Comparison of ENCODE assay signal across 23 mouse cellular contexts in genomic region chr8:78847240-78847639, GRCm38 (mm10). TPM values are rescaled to one million over a fixed set of nuclear protein-coding genes. Genes with fewer than 3 reads are reported as not detected.
DNase-seq lines count a peak whose midpoint lies in the region; ATAC-seq lines count a peak whose summit lies in the region.
"Had no signal": no experiment of that assay in that cellular context is flagged by ENCODE, and none has a peak within 500 bp of the region (broad histone marks: within the 10 kb centered on the region; RNA-seq: fewer than 3 reads in every experiment).

No protein-coding gene starts in this region.

- H3K4me2 ChIP-seq in embryonic facial prominence, embryonic 14.5 days (ENCODE audit: low read depth, low read length) = no peak overlapping the region
- H3K4me2 ChIP-seq in lung, embryonic 15.5 days = no peak overlapping the region
- no peak overlapping the region for H3K4me2 ChIP-seq in forebrain, embryonic 16.5 days (ENCODE audit: low read length)
- H3K4me2 ChIP-seq: embryonic facial prominence, embryonic 15.5 days; hindbrain, embryonic 13.5 days had no signal

- peak; percentile 67 for DNase-seq in embryonic facial prominence, embryonic 14.5 days (ENCODE audit: low spot score)
- no peak for DNase-seq in embryonic facial prominence, embryonic 10.5 days (ENCODE audit: low spot score)
- DNase-seq in heart, embryonic 10.5 days (ENCODE audit: low spot score) = peak; percentile 30
- DNase-seq in heart, postnatal 14 days = no peak
- no peak for DNase-seq in lung, postnatal 14 days
- DNase-seq in adrenal gland, postnatal 25 days = no peak
- DNase-seq: adrenal gland, adult 8-10 months; B cell, adult 2 months; cerebellum, adult 18-20 months; cerebellum, adult 9-11 months; cerebellum, postnatal 36 days; gastrocnemius, adult 2 months; gastrocnemius, postnatal 36 days; heart, adult 11 months; heart, postnatal 10 days had no signal

- no peaks in the 10 kb centered on the region for H3K4me1 ChIP-seq in embryonic facial prominence, embryonic 14.5 days (ENCODE audit: control insufficient read depth, insufficient read depth, low read length)
- no peaks in the 10 kb centered on the region for H3K4me1 ChIP-seq in embryonic facial prominence, embryonic 10.5 days
- H3K4me1 ChIP-seq in heart, embryonic 10.5 days = peaks cover 7% of the 10 kb centered on the region; the same call in 1 of the 2 replicates
- H3K4me1 ChIP-seq in lung, embryonic 15.5 days = no peaks in the 10 kb centered on the region
- H3K4me1 ChIP-seq in forebrain, embryonic 16.5 days (replicated peaks; ENCODE audit: control insufficient read depth, insufficient read depth, low read length) = no peaks in the 10 kb centered on the region
- H3K4me1 ChIP-seq: hindbrain, embryonic 13.5 days had no signal

- intact Hi-C loops in heart, postnatal 14 days (cut with DNase I) = no loop called here

- no peak overlapping the region for H3K4me3 ChIP-seq in embryonic facial prominence, embryonic 14.5 days (ENCODE audit: low read depth, low read length)
- no peak overlapping the region for H3K4me3 ChIP-seq in embryonic facial prominence, embryonic 10.5 days
- no peak overlapping the region for H3K4me3 ChIP-seq in heart, embryonic 10.5 days
- H3K4me3 ChIP-seq in lung, embryonic 15.5 days = no peak overlapping the region
- no peak overlapping the region for H3K4me3 ChIP-seq in forebrain, embryonic 16.5 days (replicated peaks; ENCODE audit: low read length)
- H3K4me3 ChIP-seq: embryonic facial prominence, embryonic 15.5 days; erythroblast, embryonic 14.5 days; gastrocnemius, adult 2 months; hindbrain, embryonic 13.5 days had no signal

- H3K27ac ChIP-seq in embryonic facial prominence, embryonic 14.5 days (replicated peaks; ENCODE audit: low read depth, low read length) = no peak overlapping the region
- H3K27ac ChIP-seq in embryonic facial prominence, embryonic 10.5 days (replicated peaks) = no peak overlapping the region
- no peak overlapping the region for H3K27ac ChIP-seq in heart, embryonic 10.5 days
- peak overlapping the region; percentile 33; the same call in 1 of the 2 replicates for H3K27ac ChIP-seq in lung, embryonic 15.5 days
- H3K27ac ChIP-seq in forebrain, embryonic 16.5 days (ENCODE audit: low read length) = peak overlapping the region; percentile 72
- H3K27ac ChIP-seq: embryonic facial prominence, embryonic 15.5 days; gastrocnemius, adult 2 months; hindbrain, embryonic 13.5 days; hindbrain, postnatal 0 days had no signal

- H3K9ac ChIP-seq in embryonic facial prominence, embryonic 14.5 days (ENCODE audit: low read depth, low read length) = no peak overlapping the region; the same call in 1 of the 2 replicates
- no peak overlapping the region for H3K9ac ChIP-seq in lung, embryonic 15.5 days
- H3K9ac ChIP-seq in forebrain, embryonic 16.5 days (replicated peaks; ENCODE audit: low read depth, low read length) = no peak overlapping the region
- H3K9ac ChIP-seq: embryonic facial prominence, embryonic 15.5 days; hindbrain, embryonic 13.5 days had no signal

- no peak for ATAC-seq in embryonic facial prominence, embryonic 14.5 days (ENCODE audit: low read depth)
- peak; percentile 59; the same call in 1 of the 2 replicates for ATAC-seq in lung, embryonic 15.5 days (ENCODE audit: borderline replicate concordance, extremely low read depth, low FRiP score, low TSS enrichment)
- peak; percentile 71 for ATAC-seq in forebrain, embryonic 16.5 days
- ATAC-seq: CD4-positive, CD25-positive, alpha-beta regulatory T cell, adult 4 months; hindbrain, postnatal 0 days had no signal

- H3K27me3 ChIP-seq in embryonic facial prominence, embryonic 14.5 days (replicated peaks; ENCODE audit: control insufficient read depth, insufficient read depth, low read length) = no peaks in the 10 kb centered on the region
- no peaks in the 10 kb centered on the region for H3K27me3 ChIP-seq in embryonic facial prominence, embryonic 10.5 days (replicated peaks; ENCODE audit: low read depth, poor library complexity, severe bottlenecking)
- no peaks in the 10 kb centered on the region for H3K27me3 ChIP-seq in heart, embryonic 10.5 days (ENCODE audit: insufficient read depth, poor library complexity, severe bottlenecking)
- no peaks in the 10 kb centered on the region for H3K27me3 ChIP-seq in lung, embryonic 15.5 days
- H3K27me3 ChIP-seq in forebrain, embryonic 16.5 days (replicated peaks; ENCODE audit: control insufficient read depth, insufficient read depth, low read length) = no peaks in the 10 kb centered on the region
- H3K27me3 ChIP-seq: embryonic facial prominence, embryonic 15.5 days; hindbrain, embryonic 13.5 days had no signal

- no peaks in the 10 kb centered on the region for H3K9me3 ChIP-seq in embryonic facial prominence, embryonic 14.5 days (ENCODE audit: control insufficient read depth, low read length)
- no peaks in the 10 kb centered on the region for H3K9me3 ChIP-seq in embryonic facial prominence, embryonic 10.5 days
- no peaks in the 10 kb centered on the region for H3K9me3 ChIP-seq in heart, embryonic 10.5 days
- no peaks in the 10 kb centered on the region for H3K9me3 ChIP-seq in lung, embryonic 15.5 days
- H3K9me3 ChIP-seq in forebrain, embryonic 16.5 days (ENCODE audit: control insufficient read depth, low read length) = no peaks in the 10 kb centered on the region
- H3K9me3 ChIP-seq: embryonic facial prominence, embryonic 15.5 days; G1E; hindbrain, embryonic 13.5 days had no signal

- WGBS in embryonic facial prominence, embryonic 14.5 days = 50% methylated on average over 3 of the region's 3 CpGs
- 93% methylated on average over 3 of the region's 3 CpGs for WGBS in embryonic facial prominence, embryonic 10.5 days
- WGBS in heart, embryonic 10.5 days = 73% methylated on average over 3 of the region's 3 CpGs
- WGBS in lung, embryonic 15.5 days = 40% methylated on average over 3 of the region's 3 CpGs
- 68% methylated on average over 3 of the region's 3 CpGs for WGBS in forebrain, embryonic 16.5 days

- no peaks in the 10 kb centered on the region for H3K36me3 ChIP-seq in embryonic facial prominence, embryonic 14.5 days (ENCODE audit: control insufficient read depth, insufficient read depth, low read length)
- no peaks in the 10 kb centered on the region for H3K36me3 ChIP-seq in embryonic facial prominence, embryonic 10.5 days (replicated peaks)
- H3K36me3 ChIP-seq in heart, embryonic 10.5 days = no peaks in the 10 kb centered on the region
- no peaks in the 10 kb centered on the region for H3K36me3 ChIP-seq in lung, embryonic 15.5 days
- H3K36me3 ChIP-seq in forebrain, embryonic 16.5 days (ENCODE audit: control insufficient read depth, insufficient read depth) = no peaks in the 10 kb centered on the region
- H3K36me3 ChIP-seq: embryonic facial prominence, embryonic 15.5 days; G1E; hindbrain, embryonic 13.5 days had no signal

RNA-seq across cellular contexts. Expression of gene Lsm6, which starts 26.3 kb away (rescaled TPM):
- polyA plus RNA-seq in embryonic facial prominence, embryonic 14.5 days (2014; fragmentation: Nextera tagmentation; extraction: Ambion mirVana) = 284 and 311 TPM in 2 replicates
- polyA plus RNA-seq in embryonic facial prominence, embryonic 10.5 days (2016; fragmentation: Nextera tagmentation; extraction: Ambion mirVana) = 291 and 299 TPM in 2 replicates
- polyA plus RNA-seq in heart, embryonic 10.5 days (2016; fragmentation: Nextera tagmentation; extraction: Ambion mirVana) = 200 and 218 TPM in 2 replicates
- total RNA-seq in heart, postnatal 14 days (2021) = 10 to 100 TPM; 54.3 to 60.5 TPM
- polyA plus RNA-seq in lung, embryonic 15.5 days (2015; fragmentation: Nextera tagmentation; extraction: Ambion mirVana) = 195 and 223 TPM in 2 replicates
- 146 and 152 TPM in 2 replicates for polyA plus RNA-seq in forebrain, embryonic 16.5 days (2015; fragmentation: Nextera tagmentation; extraction: Ambion mirVana)
- total RNA-seq in adrenal gland, postnatal 25 days (2021) = 143 and 152 TPM in 2 replicates

Comparison
In these comparisons a context has a peak if more than half of its experiments do, and no peak if none do; other contexts are left out.
1. DNase-seq: peak in embryonic facial prominence, embryonic 14.5 days (single experiment) and heart, embryonic 10.5 days (single experiment); none in embryonic facial prominence, embryonic 10.5 days (single experiment), heart, postnatal 14 days (0 of 2), lung, postnatal 14 days (single experiment) and adrenal gland, postnatal 25 days (single experiment).
2. H3K27ac ChIP-seq: peak in lung, embryonic 15.5 days (single experiment) and forebrain, embryonic 16.5 days (single experiment); none in embryonic facial prominence, embryonic 14.5 days (single experiment), embryonic facial prominence, embryonic 10.5 days (single experiment) and heart, embryonic 10.5 days (single experiment).